Mouse (Mus musculus) heart, postnatal 0 days (tissue): ENCODE measurements around the gene Lgals7. TPM values are rescaled to one million over a fixed set of nuclear protein-coding genes. Genes with fewer than 3 reads are reported as not detected.

Experiments
- ATAC-seq: fragments of 200-750 bp; cut with Nextera tagmentation; 2 replicates; pipeline ENCODE4 v1.8.0; 2017; ENCODE audit warnings: low read depth, moderate number of reproducible peaks, moderate library complexity; ENCODE audit not compliant: insufficient read depth
- DNase-seq: peaks from one replicate; pipeline ENCODE4 v3.0.0-alpha.2; 2016; ENCODE audit warnings: low spot score
- H3K27ac ChIP-seq: fragments of 300-500 bp; sonication (generic); 2 replicates; pipeline ENCODE4 v1.5.1; 2014; ENCODE audit warnings: low read depth, mild to moderate bottlenecking
- H3K27me3 ChIP-seq: fragments of 300-500 bp; sonication (generic); 2 replicates; pipeline ENCODE4 v1.6.1; 2014; ENCODE audit warnings: low read length, mixed read lengths; ENCODE audit not compliant: control insufficient read depth, insufficient read depth
- H3K36me3 ChIP-seq: fragments of 300-500 bp; sonication (generic); replicated peaks from 2 replicates; pipeline ENCODE4 v1.6.1; 2014; ENCODE audit warnings: low read length, mixed read lengths; ENCODE audit not compliant: control insufficient read depth, insufficient read depth
- H3K4me1 ChIP-seq: fragments of 300-500 bp; sonication (generic); 2 replicates; pipeline ENCODE4 v1.6.1; 2014; ENCODE audit warnings: antibody characterized with exemption; ENCODE audit not compliant: control insufficient read depth, insufficient read depth
- H3K4me2 ChIP-seq: fragments of 300-500 bp; sonication (generic); 2 replicates; pipeline ENCODE4 v1.6.1; 2014; ENCODE audit warnings: low read depth, mild to moderate bottlenecking, low read length, moderate library complexity
- H3K4me3 ChIP-seq: fragments of 300-500 bp; sonication (generic); 2 replicates; pipeline ENCODE4 v1.5.1; 2014; ENCODE audit warnings: low read depth, low read length
- H3K9ac ChIP-seq: fragments of 300-500 bp; sonication (generic); replicated peaks from 2 replicates; pipeline ENCODE4 v1.6.1; 2014; ENCODE audit warnings: low read depth, low read length, mixed read lengths
- H3K9me3 ChIP-seq: fragments of 300-500 bp; sonication (generic); replicated peaks from 2 replicates; pipeline ENCODE4 v1.6.1; 2016; ENCODE audit warnings: low read length; ENCODE audit not compliant: control insufficient read depth
- CTCF ChIP-seq: IDR thresholded peaks from 2 replicates; pipeline ENCODE4 v1.5.1; 2016; ENCODE audit warnings: antibody characterized with exemption, control low read depth, low read depth
- EP300 ChIP-seq: IDR thresholded peaks from 2 replicates; pipeline ENCODE4 v1.6.1; 2016; ENCODE audit warnings: antibody characterized with exemption, low read depth
- WGBS: fragments of 180-500 bp; shearing (Covaris S2); extraction: QIAGEN DNeasy Blood & Tissue Kit; methylation state at CpG from one replicate; pipeline ENCODE4 v1.1.7; 2014; 5-methylcytosine and 5-hydroxymethylcytosine counted together
- polyA plus RNA-seq: library from polyadenylated mRNA; unstranded; fragments of >200 nt; fragmentation: Nextera tagmentation; extraction: Ambion mirVana; gene quantifications from 2 replicates; pipeline ENCODE4 v1.2.1, GENCODE M21; 2015
- total RNA-seq: library from RNA; depleted of rRNA; stranded (reverse); fragments of >200 nt; gene quantifications from 2 replicates; pipeline ENCODE4 v1.2.3, GENCODE M21; 2014; ENCODE audit warnings: low replicate concordance

The Lgals7 gene
- total and polyA plus RNA-seq, 2 experiments from 2014 or later: 2.2 TPM; not detected in 1

- WGBS: 79% methylated on average over 1 of the region's 1 CpGs
- Histone ChIP-seq H3K36me3 (no peaks in the 10 kb centered on the region), H3K4me3 (no peak overlapping the region), H3K4me1 (no peaks in the 10 kb centered on the region), H3K4me2 (no peak overlapping the region), H3K9me3 (no peaks in the 10 kb centered on the region), H3K27ac (no peak overlapping the region), H3K27me3 (no peaks in the 10 kb centered on the region), H3K9ac (no peak overlapping the region)
- no peak for TF ChIP-seq EP300
- TF ChIP-seq CTCF: no peak
- no peak for DNase-seq
- ATAC-seq: no peak
Measured at GRCm38 (mm10) chr7:28847273-28847672, 16.4 kb upstream of the Lgals7 start.

GRCm38 (mm10) chr7:28849700-28850236 lies 13.9 kb upstream of the Lgals7 start:
- TF ChIP-seq CTCF (no peak), EP300 (no peak)
- no peak overlapping the region for H3K4me3 ChIP-seq
- no peaks in the 10 kb centered on the region for H3K36me3 ChIP-seq
- WGBS: 17% methylated on average over 1 of the region's 1 CpGs
- H3K9me3 ChIP-seq: no peaks in the 10 kb centered on the region
- ATAC-seq (peak; percentile 24; the same call in 1 of the 2 replicates), DNase-seq (no peak)
- H3K4me2 ChIP-seq: no peak overlapping the region
- no peaks in the 10 kb centered on the region for H3K27me3 ChIP-seq
- no peaks in the 10 kb centered on the region for H3K4me1 ChIP-seq
- no peak overlapping the region for H3K27ac ChIP-seq
- H3K9ac ChIP-seq: no peak overlapping the region

- TF ChIP-seq EP300 (no peak), CTCF (no peak)
- Histone ChIP-seq H3K4me1 (no peaks in the 10 kb centered on the region), H3K27ac (no peak overlapping the region), H3K9me3 (no peaks in the 10 kb centered on the region), H3K4me2 (no peak overlapping the region), H3K9ac (no peak overlapping the region), H3K27me3 (no peaks in the 10 kb centered on the region), H3K4me3 (no peak overlapping the region), H3K36me3 (no peaks in the 10 kb centered on the region)
- ATAC-seq (no peak), DNase-seq (no peak)
- WGBS: 68% methylated on average over 4 of the region's 4 CpGs
Measured at GRCm38 (mm10) chr7:28850642-28851041, 13.0 kb upstream of the Lgals7 start.

- Histone ChIP-seq H3K4me2 (no peak overlapping the region), H3K36me3 (no peaks in the 10 kb centered on the region), H3K27me3 (no peaks in the 10 kb centered on the region), H3K4me1 (peaks cover 5% of the 10 kb centered on the region; the same call in 1 of the 2 replicates), H3K9me3 (peaks cover 4% of the 10 kb centered on the region; the same call in 1 of the 2 replicates), H3K27ac (no peak overlapping the region), H3K4me3 (no peak overlapping the region), H3K9ac (no peak overlapping the region)
- ATAC-seq (no peak), DNase-seq (no peak)
- TF ChIP-seq CTCF (no peak), EP300 (no peak)
- whole genome bisulfite sequencing: 85% methylated on average over 2 of the region's 2 CpGs
Measured at GRCm38 (mm10) chr7:28859953-28860352, 3.7 kb upstream of the Lgals7 start.

GRCm38 (mm10) chr7:28860898-28861297 lies 2.8 kb upstream of the Lgals7 start:
- Histone ChIP-seq H3K27me3 (no peaks in the 10 kb centered on the region), H3K36me3 (no peaks in the 10 kb centered on the region), H3K4me2 (no peak overlapping the region), H3K4me1 (peaks cover 9% of the 10 kb centered on the region; the same call in 1 of the 2 replicates), H3K27ac (no peak overlapping the region), H3K4me3 (no peak overlapping the region), H3K9ac (no peak overlapping the region), H3K9me3 (peaks cover 4% of the 10 kb centered on the region; the same call in 1 of the 2 replicates)
- WGBS: 82% methylated on average over 6 of the region's 6 CpGs
- no peak for DNase-seq
- TF ChIP-seq EP300 (no peak), CTCF (no peak)
- no peak for ATAC-seq

GRCm38 (mm10) chr7:28862817-28863499 lies 695 bp upstream of the Lgals7 start:
- no peaks in the 10 kb centered on the region for H3K27me3 ChIP-seq
- no peak overlapping the region for H3K4me2 ChIP-seq
- H3K4me3 ChIP-seq: no peak overlapping the region
- no peak overlapping the region for H3K27ac ChIP-seq
- H3K9ac ChIP-seq: no peak overlapping the region
- H3K4me1 ChIP-seq: peaks cover 9% of the 10 kb centered on the region; the same call in 1 of the 2 replicates
- no peak for DNase-seq
- 72% methylated on average over 15 of the region's 15 CpGs for WGBS
- no peak for ATAC-seq
- TF ChIP-seq EP300 (no peak), CTCF (no peak)
- no peaks in the 10 kb centered on the region for H3K36me3 ChIP-seq
- H3K9me3 ChIP-seq: peaks cover 4% of the 10 kb centered on the region; the same call in 1 of the 2 replicates
